Mouse (Mus musculus): ENCODE data around the gene Pop7. TPM values are rescaled to one million over a fixed set of nuclear protein-coding genes. Genes with fewer than 3 reads are reported as not detected.

Gene Pop7
- total RNA-seq, 1 experiment from 2014 or later = 9.7 TPM

DNA sequence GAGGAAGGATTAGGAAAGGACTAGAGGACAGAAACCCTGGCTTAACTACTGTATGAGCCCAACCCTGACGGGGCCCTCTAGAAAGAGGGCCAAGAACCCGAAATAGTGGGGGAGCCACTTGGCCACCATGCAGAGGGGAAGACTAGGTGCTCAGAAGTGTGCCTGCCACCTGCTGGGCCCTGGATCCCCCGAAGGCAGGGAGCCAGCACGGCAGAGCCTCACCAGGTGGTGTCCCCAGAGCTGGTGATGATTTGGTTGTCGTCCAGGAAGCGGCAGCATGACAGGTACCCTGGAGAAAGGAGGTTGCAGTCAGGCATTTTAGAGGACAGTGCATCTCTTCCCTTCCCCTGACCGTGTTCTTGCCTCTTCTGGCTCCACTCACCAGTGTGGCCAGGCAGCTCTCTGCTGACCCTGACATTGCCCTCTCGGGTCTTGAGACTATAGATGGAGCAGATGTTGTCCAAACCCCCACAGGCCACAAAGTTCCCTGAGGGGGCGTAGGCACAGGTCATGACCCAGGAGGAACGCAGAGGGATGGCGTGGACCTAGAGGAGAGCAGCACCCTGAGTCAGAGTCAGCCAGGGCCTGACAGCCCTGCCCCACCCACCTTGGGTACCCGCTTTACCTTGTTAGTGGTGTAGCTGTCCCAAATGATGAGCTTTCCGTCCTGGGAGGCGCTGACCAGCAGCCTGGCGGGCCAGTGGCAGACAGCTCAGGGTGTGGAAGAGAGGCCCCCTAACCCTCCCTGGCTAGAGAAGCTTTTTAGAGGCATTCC, 27.1 kb upstream of the Pop7 start:
- no peak for ATAC-seq (replicated peaks; ENCODE audit: insufficient number of reproducible peaks, low FRiP score, low TSS enrichment, poor library complexity, severe bottlenecking)

DNA sequence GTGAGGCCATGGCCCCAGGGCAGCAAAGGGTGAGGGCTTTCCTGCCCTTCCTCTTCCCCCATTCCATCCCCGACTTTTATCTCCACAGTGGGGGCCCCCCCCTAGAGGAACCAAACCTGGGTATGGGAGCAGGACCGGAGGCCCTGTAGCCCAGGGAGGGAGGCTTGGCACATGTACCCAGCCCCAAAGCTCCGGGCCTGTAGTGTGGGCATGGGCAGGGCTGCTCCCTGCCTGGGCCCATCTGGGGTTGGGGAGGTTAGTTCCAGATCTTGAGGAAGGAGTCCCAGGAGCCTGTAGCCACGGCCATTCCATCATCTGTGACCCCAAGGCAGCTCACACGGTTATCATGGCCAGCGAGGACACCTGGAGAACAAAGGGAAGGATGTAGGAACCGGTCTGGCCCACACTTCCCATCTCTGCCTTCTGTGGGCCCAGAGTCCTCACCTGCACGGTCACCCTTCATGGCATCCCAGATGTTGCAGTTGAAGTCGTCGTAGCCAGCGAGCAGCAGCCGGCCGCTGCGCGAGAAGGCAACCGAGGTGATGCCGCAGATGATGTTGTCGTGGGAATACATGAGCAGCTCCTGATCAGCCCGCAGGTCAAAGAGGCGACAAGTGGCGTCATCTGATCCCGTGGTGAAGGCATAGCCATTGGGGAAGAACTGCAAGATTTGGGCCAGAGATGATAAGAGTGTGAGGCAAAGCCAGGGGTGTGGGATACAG, 26.1 kb upstream of the Pop7 start:
- no peak for ATAC-seq (replicated peaks; ENCODE audit: insufficient number of reproducible peaks, low FRiP score, low TSS enrichment, poor library complexity, severe bottlenecking)

DNA sequence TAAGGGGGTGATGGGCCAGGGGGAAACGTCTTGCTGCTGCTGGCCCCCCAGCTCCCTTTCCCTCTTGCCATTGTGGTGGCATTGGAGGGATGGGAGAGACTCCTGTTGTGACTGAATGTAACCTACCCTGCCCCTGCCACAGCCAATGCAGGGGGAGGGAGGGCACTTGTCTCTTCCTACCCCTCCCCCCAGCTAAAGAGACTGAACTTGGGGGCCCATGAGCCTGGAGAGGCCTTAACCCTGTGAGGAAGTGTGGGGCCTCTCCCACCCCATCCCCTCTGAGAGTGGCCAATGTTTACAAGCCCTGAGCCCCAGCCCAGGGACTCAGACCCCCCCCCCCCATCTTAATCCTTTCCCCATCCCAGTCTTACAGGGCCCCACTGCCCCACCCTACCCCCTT, 25.1 kb upstream of the Pop7 start:
- no peak for ATAC-seq (replicated peaks; ENCODE audit: insufficient number of reproducible peaks, low FRiP score, low TSS enrichment, poor library complexity, severe bottlenecking)

DNA sequence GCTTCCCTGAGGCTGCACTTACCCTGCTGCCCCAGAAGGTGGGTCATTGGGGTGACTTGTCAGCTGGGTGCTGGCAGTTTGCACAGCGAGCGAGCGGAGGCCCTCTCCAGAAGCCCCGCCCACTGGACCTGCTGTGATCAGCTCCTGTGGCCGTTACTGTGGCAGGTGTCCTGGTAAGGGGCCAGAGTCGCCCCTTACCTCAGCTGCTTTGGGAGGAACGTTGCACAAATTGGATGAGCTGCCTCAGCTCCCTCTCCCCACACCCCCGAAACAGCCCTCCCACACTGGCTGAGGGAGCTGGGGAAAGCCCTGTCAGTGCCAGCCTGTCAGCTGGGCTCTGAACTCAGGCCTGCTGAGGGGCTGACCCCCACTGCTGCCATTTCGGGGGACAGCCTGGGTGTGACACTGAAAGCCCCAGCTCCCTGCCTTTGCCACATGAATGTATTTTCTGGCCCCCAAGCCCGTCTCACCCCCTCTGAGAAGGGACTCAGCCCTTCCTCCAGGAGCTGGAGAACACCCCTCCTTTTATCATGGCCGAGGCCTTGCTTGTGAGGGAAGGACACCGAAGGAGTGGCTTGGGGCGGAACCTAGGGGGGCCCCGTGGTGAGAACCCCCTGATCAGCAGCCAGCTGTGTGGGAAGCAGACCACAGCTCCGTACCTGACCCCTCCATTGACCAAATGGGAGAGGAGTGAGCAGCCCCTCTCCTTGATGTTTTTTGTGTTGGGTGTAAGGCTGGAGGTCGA, 24.0 kb upstream of the Pop7 start:
- no peak for ATAC-seq (replicated peaks; ENCODE audit: insufficient number of reproducible peaks, low FRiP score, low TSS enrichment, poor library complexity, severe bottlenecking)

DNA sequence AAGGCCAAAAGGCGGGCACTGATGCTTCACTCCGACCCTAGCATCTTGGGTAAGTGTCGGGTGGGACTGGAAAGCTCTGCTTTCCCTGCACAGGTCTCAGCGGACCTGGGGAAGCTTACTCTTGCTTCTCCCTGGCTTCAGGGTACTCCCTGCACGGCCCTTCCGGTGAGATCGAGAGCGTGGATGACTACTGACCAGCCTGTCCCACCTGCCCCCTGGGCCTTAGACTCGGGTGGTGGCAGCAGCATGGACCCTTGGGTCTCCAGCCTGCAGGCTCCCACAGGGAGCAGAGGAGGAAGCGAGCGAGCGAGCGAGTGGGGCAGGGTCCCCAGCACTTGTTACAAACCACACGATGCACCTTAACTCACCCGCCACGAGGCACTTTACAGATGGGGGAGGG, 23.2 kb upstream of the Pop7 start:
- ATAC-seq (replicated peaks; ENCODE audit: insufficient number of reproducible peaks, low FRiP score, low TSS enrichment, poor library complexity, severe bottlenecking) = no peak

DNA sequence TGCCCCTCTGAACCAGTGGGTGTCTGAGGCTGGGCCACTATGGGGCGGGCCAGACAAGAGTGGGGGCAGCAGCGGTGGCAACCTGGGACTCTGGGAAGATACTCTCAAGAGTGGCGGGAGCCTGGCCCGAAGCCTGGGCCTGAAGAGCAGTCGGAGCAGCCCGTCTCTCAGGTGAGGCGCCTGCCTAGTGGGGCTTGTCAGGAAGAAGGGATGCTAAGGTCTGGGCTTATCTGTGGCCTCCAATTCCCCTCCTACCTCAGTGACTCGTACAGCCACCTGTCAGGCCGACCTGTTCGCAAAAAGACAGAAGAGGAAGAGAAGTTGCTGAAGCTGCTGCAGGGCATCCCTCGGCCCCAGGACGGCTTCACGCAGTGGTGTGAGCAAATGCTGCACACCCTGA, 22.4 kb upstream of the Pop7 start:
- ATAC-seq (replicated peaks; ENCODE audit: insufficient number of reproducible peaks, low FRiP score, low TSS enrichment, poor library complexity, severe bottlenecking) = no peak

DNA sequence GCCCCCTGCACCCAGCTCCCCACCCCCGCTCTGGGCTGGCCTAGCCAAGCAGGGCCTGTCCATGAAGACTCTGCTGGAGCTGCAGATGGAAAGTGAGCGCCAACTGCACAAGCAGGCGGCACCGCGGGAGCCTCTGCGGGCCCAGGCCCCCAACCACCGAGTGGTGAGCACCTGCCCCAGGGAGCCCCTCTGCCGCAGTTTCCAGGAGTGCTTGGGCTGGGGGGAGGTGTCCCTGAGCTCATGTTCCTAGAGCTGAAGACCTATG, 21.9 kb upstream of the Pop7 start:
- no peak for ATAC-seq (replicated peaks; ENCODE audit: insufficient number of reproducible peaks, low FRiP score, low TSS enrichment, poor library complexity, severe bottlenecking)

DNA sequence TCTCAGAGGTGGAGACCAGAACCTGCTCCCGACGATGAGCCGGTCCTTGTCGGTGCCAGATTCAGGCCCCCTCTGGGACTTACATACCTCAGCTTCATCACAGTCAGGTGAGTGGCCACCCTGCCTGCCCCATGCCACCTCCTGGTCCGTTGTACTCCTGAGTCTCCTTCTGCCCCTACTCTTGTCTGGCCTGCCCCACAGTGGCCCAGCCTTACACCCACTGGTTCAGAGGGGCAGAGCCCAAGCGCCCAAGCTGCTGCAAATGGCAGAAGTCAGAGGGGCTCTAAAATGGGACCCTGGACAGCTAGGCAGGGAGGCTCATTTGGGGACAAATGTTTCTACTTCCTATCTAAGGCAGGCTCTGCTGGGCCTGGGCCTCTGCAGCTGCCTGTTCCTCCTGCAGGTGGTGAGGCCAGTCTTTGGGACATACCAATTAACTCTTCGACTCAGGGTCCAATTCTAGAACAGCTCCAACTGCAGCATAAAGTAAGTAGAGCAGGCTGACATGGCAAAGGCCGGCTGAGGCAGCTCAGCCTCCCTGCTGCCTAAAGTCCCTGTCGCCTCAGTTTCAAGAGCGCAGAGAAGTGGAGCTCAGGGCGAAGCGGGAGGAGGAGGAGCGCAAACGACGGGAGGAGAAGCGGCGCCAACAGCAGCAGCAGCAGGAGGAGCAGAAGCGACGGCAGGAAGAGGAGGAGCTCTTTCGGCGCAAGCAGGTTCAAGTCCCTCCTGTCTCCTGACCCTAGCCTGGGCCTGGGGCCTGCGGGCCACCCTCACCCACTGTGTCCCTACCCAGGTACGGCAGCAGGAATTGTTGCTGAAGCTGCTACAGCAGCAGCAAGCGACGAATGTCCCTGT, 21.3 kb upstream of the Pop7 start:
- ATAC-seq (replicated peaks; ENCODE audit: insufficient number of reproducible peaks, low FRiP score, low TSS enrichment, poor library complexity, severe bottlenecking) = no peak

DNA sequence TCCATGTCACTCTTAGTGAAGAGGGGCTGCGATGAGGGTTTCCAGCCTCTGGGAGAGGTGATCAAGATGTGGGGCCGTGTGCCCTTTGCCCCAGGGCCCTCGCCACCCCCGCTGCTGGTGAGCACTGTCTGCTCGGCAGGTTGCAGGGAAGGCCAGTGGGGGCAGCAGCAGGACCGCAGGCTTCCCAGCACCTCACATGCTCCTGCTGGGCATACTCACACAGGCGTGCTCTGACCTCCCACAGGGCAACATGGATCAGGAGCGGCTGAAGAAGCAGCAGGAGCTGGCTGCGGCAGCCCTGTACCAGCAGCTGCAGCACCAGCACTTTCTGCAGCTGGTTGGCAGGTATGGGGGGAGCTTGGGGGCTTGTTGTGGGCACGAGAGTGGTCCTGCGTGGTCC, 20.4 kb upstream of the Pop7 start:
- no peak for ATAC-seq (replicated peaks; ENCODE audit: insufficient number of reproducible peaks, low FRiP score, low TSS enrichment, poor library complexity, severe bottlenecking)

DNA sequence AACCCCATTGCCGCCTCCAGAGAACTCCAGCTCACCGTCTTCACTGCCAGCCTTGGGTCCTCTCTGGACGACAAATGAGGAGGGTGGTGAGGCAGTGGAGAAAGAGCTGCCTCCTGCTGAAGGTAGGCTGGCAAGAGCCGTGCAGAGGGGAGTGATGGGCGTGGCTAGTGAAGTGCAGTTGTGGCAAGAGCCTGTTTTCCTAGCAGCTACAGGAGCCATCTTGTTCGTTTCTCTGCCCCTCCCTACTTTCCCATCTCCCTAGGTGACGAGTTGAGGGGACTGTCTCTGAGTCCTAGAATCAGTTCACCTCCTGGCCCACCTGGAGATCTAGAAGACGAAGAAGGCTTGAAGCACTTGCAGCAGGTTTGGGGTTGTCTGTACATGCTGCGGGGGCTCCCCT, 19.5 kb upstream of the Pop7 start:
- ATAC-seq (replicated peaks; ENCODE audit: insufficient number of reproducible peaks, low FRiP score, low TSS enrichment, poor library complexity, severe bottlenecking) = no peak

DNA sequence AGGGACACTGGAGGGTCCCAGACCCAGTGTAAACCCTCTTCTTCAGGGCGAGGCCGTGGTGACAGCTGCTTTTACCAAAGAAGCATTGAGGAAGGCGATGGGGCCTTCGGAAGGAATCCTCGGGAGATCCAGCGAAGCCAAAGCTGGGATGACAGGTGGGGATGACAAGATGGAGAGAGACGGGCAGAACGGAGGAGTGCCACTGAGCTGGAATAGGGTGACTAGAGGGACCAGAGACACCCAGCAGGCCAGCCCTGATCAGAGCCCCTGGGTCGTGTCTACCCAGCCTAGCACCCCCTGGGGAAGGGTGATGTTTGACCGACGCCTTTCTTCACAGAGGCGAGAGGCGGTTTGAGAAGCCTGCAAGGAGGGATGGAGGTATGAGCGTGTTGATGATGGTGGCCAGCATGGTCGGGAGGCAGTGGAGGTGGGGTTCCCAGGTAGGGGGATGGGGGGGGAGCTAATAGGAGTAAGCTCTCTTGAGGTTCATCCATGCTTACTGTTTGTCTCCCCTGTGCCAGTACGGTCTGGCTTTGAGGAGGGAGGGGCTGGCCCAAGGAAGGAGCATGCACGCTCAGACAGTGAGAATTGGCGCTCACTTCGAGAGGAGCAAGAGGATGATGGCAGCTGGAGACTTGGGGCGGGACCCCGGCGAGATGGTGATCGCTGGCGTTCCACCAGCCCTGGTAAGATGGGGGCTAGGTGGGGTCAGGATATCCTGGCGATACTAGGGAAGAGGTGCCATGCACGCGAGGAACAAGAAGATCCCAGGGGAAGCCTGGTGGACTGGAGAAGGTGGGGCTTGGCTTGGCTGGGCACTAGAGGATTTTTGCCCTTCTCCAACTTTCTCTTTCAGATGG, 17.6 kb upstream of the Pop7 start:
- no peak for ATAC-seq (replicated peaks; ENCODE audit: insufficient number of reproducible peaks, low FRiP score, low TSS enrichment, poor library complexity, severe bottlenecking)

DNA sequence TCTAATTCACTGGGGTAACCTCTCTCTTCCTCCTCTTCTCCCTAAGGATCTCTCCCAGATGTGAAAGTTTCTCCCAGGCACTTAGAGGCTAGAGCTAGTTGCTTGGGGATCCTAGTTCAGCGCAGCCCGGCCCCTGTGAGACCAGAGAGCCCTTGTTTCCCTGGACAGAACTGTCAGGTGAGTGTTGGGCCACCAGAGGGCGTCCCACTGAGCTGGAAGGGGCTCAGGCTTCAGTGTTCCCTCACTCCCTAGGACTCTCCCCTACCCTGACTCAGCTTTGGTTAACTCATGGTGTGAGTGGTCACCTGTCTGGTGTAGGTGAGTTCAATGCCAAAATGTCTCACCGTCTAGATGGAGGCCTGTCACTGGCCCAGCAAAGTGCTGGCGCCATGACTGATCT, 16.1 kb upstream of the Pop7 start, which contains the start of gene Gigyf1:
TSS of gene Gigyf1 (plus strand) at position 113 of the 400 bp plus-strand sequence.
- ATAC-seq (replicated peaks; ENCODE audit: insufficient number of reproducible peaks, low FRiP score, low TSS enrichment, poor library complexity, severe bottlenecking) = no peak

DNA sequence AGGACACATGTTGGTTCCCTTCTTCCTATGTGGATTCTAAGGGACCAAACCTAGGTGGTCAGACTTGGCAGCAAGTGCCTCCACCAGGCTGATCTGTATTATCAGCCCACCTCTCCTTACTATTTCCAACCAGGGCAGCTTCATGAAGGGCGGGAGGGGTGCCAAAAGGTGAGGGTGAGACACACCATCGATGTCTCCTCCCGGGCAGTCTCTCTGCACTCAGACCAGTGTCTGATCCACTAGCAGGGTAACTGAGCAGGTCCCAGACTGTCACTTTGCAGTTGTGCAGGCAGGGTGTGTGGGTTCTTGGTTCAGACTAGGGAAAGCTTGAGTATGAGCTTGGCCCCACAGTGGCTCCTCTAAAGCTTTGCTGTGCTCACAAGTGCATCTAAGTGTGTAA, 12.5 kb upstream of the Pop7 start:
- ATAC-seq (replicated peaks; ENCODE audit: insufficient number of reproducible peaks, low FRiP score, low TSS enrichment, poor library complexity, severe bottlenecking) = no peak

DNA sequence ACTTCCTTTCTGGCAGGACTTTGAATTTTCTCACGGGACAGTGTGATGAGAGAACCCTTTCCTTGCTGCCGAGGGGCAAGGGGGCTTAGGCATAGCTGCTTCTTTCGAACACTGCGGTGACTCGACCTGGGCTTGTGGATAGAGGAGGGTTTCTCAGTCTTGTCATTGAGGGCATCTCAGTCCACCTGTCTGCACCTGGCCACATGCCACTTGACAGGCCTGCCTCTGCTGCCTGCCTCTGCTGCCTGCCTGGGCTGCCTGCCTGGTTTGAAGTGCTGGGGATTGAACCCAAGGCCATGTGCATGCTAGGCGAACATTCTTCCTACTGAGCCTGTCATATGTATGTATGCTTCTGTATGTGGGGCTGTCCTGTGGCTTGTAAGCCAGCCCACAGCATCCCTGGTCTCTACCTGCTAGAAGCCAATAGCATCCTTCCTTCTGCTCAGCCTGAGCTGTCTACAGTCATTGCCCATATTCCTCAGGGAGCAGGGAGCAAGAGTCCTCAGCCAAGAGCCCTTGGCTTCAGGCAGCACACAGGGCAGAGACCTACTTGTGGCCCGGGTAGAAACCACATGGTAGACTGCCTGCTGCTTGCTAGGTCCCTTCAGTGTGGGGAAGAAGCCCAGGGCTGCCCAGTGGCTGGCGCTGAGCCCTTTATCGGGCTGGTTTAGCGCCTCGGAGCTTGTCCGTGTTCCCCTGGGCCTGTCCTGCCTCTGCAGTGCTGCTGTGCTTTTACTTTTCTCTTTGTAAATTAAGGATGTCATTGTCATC, 11.8 kb upstream of the Pop7 start:
- no peak for ATAC-seq (replicated peaks; ENCODE audit: insufficient number of reproducible peaks, low FRiP score, low TSS enrichment, poor library complexity, severe bottlenecking)

DNA sequence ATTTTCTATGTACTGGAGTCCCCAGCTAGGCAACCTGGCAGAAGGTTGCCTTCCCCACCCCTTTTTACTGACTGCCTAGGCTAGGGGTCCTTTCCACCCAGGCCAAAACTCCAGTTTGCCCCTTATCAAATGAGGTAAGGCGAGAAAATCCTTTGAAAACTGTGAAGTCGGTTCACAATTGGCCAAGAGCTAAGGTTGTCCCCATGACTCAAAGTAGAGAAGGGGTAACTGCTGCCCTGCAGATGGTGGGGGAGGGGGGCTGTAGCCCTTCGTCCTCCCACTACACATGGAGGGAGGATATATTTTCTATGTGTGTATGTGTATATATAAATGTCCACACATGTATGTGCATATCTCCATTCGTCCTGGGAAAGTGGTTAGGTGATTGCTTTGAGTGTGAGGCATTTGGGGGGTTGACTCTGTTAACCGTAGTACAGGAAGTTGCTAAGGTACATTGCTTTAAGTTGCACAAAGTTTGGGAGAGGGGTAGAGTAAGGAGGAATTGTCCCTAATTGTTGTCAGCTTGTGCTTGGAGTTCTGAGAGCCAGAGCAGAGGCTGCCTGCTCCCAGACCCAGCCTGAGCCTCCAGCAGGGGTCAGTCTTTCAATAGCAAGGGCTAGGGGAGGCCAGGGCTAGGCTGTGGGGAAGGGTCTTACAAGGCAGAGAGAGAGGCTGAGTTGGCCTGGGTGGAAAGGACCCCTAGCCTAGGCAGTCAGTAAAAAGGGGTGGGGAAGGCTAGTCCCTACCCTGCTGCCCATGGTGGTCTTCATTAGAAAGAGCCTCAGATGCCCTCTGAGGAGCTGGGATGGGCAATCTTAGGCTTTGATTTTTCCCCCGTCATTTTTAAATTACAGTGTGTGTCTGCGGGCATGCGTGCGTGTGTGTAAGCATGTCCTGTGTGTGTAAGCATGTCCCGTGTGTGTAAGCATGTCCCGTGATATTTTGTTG, 10.8 kb upstream of the Pop7 start:
- ATAC-seq (replicated peaks; ENCODE audit: insufficient number of reproducible peaks, low FRiP score, low TSS enrichment, poor library complexity, severe bottlenecking) = no peak

DNA sequence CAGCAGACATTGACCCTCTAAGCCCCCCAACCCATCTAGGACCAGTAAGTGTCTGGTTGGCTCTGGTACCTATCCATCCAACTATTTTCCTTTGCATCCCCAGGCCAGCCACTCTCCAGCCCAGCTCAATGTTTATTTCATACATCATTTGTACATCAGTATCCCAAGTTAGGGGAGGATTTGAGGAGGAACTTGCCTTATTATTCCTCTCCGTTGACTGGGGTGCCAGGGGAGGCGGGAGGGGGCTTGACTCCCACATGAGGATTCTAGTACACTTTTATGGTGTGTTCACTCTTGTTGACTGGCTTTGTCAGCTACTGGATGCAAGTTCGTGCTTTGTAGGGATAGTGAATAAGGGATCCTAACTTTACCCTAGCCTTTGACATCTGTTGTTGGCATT, 9.4 kb upstream of the Pop7 start:
- no peak for ATAC-seq (replicated peaks; ENCODE audit: insufficient number of reproducible peaks, low FRiP score, low TSS enrichment, poor library complexity, severe bottlenecking)

Data from monocyte, adult 5-6 weeks (primary cell).